In genomic region chr12:80229010-80229800, GRCm38 (mm10) we compare ENCODE assay signal across 8 mouse cellular contexts. TPM values are rescaled to one million over a fixed set of nuclear protein-coding genes. Genes with fewer than 3 reads are reported as not detected.
DNase-seq lines count a peak whose midpoint lies in the region; ATAC-seq lines count a peak whose summit lies in the region.

No protein-coding gene starts in this region.

- H3K9me3 ChIP-seq in midbrain, embryonic 11.5 days (ENCODE audit: control insufficient read depth, low read length), result no peaks in the 10 kb centered on the region
- H3K9me3 ChIP-seq in midbrain, embryonic 15.5 days, result no peaks in the 10 kb centered on the region
- peaks cover 9% of the 10 kb centered on the region; the same call in 1 of the 2 replicates for H3K9me3 ChIP-seq in embryonic facial prominence, embryonic 14.5 days (ENCODE audit: control insufficient read depth, low read length)
- no peaks in the 10 kb centered on the region for H3K9me3 ChIP-seq in limb, embryonic 11.5 days (ENCODE audit: control insufficient read depth, low read length)

- H3K9ac ChIP-seq in midbrain, embryonic 11.5 days (ENCODE audit: low read length), result no peak overlapping the region
- no peak overlapping the region for H3K9ac ChIP-seq in midbrain, embryonic 15.5 days
- H3K9ac ChIP-seq in embryonic facial prominence, embryonic 14.5 days (ENCODE audit: low read depth, low read length), result peak overlapping the region; percentile 50
- no peak overlapping the region; the same call in 1 of the 2 replicates for H3K9ac ChIP-seq in limb, embryonic 11.5 days (ENCODE audit: low read length)

- DNase-seq in midbrain, embryonic 11.5 days (ENCODE audit: low spot score, missing footprints), result peak; percentile 86
- peak; percentile 76 for DNase-seq in embryonic facial prominence, embryonic 14.5 days (ENCODE audit: low spot score)
- no peak for DNase-seq in limb, embryonic 11.5 days (ENCODE audit: low spot score)
- no peak for DNase-seq in frontal cortex, postnatal 25 days (ENCODE audit: low spot score in 2 of 2)
- DNase-seq in cerebellum, adult 9-10 months, result no peak

- H3K4me2 ChIP-seq in midbrain, embryonic 11.5 days, result no peak overlapping the region
- H3K4me2 ChIP-seq in midbrain, embryonic 15.5 days, result no peak overlapping the region
- H3K4me2 ChIP-seq in embryonic facial prominence, embryonic 14.5 days (ENCODE audit: low read depth, low read length), result peak overlapping the region; percentile 47
- peak overlapping the region; percentile 44 for H3K4me2 ChIP-seq in limb, embryonic 11.5 days (ENCODE audit: low read depth, severe bottlenecking)

- peaks cover 24% of the 10 kb centered on the region for H3K4me1 ChIP-seq in midbrain, embryonic 11.5 days (ENCODE audit: control insufficient read depth, insufficient read depth, low read length)
- H3K4me1 ChIP-seq in midbrain, embryonic 15.5 days, result peaks cover 20% of the 10 kb centered on the region
- H3K4me1 ChIP-seq in embryonic facial prominence, embryonic 14.5 days (ENCODE audit: control insufficient read depth, insufficient read depth, low read length), result peaks cover 69% of the 10 kb centered on the region
- H3K4me1 ChIP-seq in limb, embryonic 11.5 days (ENCODE audit: control insufficient read depth, insufficient read depth, low read length), result peaks cover 66% of the 10 kb centered on the region

- ATAC-seq in midbrain, embryonic 11.5 days (ENCODE audit: low FRiP score), result no peak
- no peak for ATAC-seq in midbrain, embryonic 15.5 days (replicated peaks)
- ATAC-seq in embryonic facial prominence, embryonic 14.5 days (ENCODE audit: low read depth), result no peak
- ATAC-seq in limb, embryonic 11.5 days (ENCODE audit: insufficient number of reproducible peaks, low FRiP score, low TSS enrichment, low read depth), result no peak
- ATAC-seq in neutrophil, adult 5-6 weeks (ENCODE audit: extremely low read depth, insufficient number of reproducible peaks, low FRiP score, poor library complexity, severe bottlenecking), result peak; percentile 29; the same call in 1 of the 2 replicates
- ATAC-seq in erythroblast, adult 5-6 weeks (replicated peaks; ENCODE audit: low FRiP score, poor library complexity, severe bottlenecking), result no peak

- no peaks in the 10 kb centered on the region for H3K27me3 ChIP-seq in midbrain, embryonic 11.5 days (ENCODE audit: control insufficient read depth, insufficient read depth, low read length)
- H3K27me3 ChIP-seq in midbrain, embryonic 15.5 days (replicated peaks), result no peaks in the 10 kb centered on the region
- no peaks in the 10 kb centered on the region for H3K27me3 ChIP-seq in embryonic facial prominence, embryonic 14.5 days (replicated peaks; ENCODE audit: control insufficient read depth, insufficient read depth, low read length)
- no peaks in the 10 kb centered on the region for H3K27me3 ChIP-seq in limb, embryonic 11.5 days (ENCODE audit: control insufficient read depth, insufficient read depth, low read length)

- H3K4me3 ChIP-seq in midbrain, embryonic 11.5 days (ENCODE audit: low read depth, low read length), result no peak overlapping the region
- H3K4me3 ChIP-seq in midbrain, embryonic 15.5 days, result no peak overlapping the region
- H3K4me3 ChIP-seq in embryonic facial prominence, embryonic 14.5 days (ENCODE audit: low read depth, low read length), result no peak overlapping the region
- H3K4me3 ChIP-seq in limb, embryonic 11.5 days (ENCODE audit: low read depth, low read length), result no peak overlapping the region

- WGBS in midbrain, embryonic 11.5 days, result 60% methylated on average over 5 of the region's 5 CpGs
- WGBS in midbrain, embryonic 15.5 days, result 70% methylated on average over 5 of the region's 5 CpGs
- 32% methylated on average over 5 of the region's 5 CpGs for WGBS in embryonic facial prominence, embryonic 14.5 days
- whole genome bisulfite sequencing in limb, embryonic 11.5 days, result 32% methylated on average over 5 of the region's 5 CpGs

- no peak overlapping the region for H3K27ac ChIP-seq in midbrain, embryonic 11.5 days (ENCODE audit: low read depth, low read length)
- no peak overlapping the region for H3K27ac ChIP-seq in midbrain, embryonic 15.5 days
- peak overlapping the region; percentile 94 for H3K27ac ChIP-seq in embryonic facial prominence, embryonic 14.5 days (replicated peaks; ENCODE audit: low read depth, low read length)
- H3K27ac ChIP-seq in limb, embryonic 11.5 days (replicated peaks; ENCODE audit: low read depth, low read length), result peak overlapping the region; percentile 94

- H3K36me3 ChIP-seq in midbrain, embryonic 11.5 days (ENCODE audit: control insufficient read depth, insufficient read depth, low read length), result no peaks in the 10 kb centered on the region
- H3K36me3 ChIP-seq in midbrain, embryonic 15.5 days (replicated peaks), result no peaks in the 10 kb centered on the region
- peaks cover 3% of the 10 kb centered on the region; the same call in 1 of the 2 replicates for H3K36me3 ChIP-seq in embryonic facial prominence, embryonic 14.5 days (ENCODE audit: control insufficient read depth, insufficient read depth, low read length)
- no peaks in the 10 kb centered on the region; the same call in 1 of the 2 replicates for H3K36me3 ChIP-seq in limb, embryonic 11.5 days (ENCODE audit: control insufficient read depth, insufficient read depth, low read length)

RNA-seq across cellular contexts. Expression of gene Actn1, which starts 31.0 kb away (rescaled TPM):
- polyA plus RNA-seq in midbrain, embryonic 11.5 days (2014; fragmentation: Nextera tagmentation; extraction: Ambion mirVana), result 17.4 and 19.9 TPM in 2 replicates
- 6.9 and 7.7 TPM in 2 replicates for polyA plus RNA-seq in midbrain, embryonic 15.5 days (2015; fragmentation: Nextera tagmentation; extraction: Ambion mirVana)
- 33.0 and 34.6 TPM in 2 replicates for polyA plus RNA-seq in embryonic facial prominence, embryonic 14.5 days (2014; fragmentation: Nextera tagmentation; extraction: Ambion mirVana)
- polyA plus RNA-seq in limb, embryonic 11.5 days (2014; fragmentation: Nextera tagmentation; extraction: Ambion mirVana), result 46.0 and 49.2 TPM in 2 replicates
- total RNA-seq in neutrophil, adult 5-6 weeks (2017), result 117 and 126 TPM in 2 replicates
- total RNA-seq in erythroblast, adult 5-6 weeks (2015; ENCODE audit: low replicate concordance), result 13.4 and 17.6 TPM in 2 replicates
- 15.5 and 20.8 TPM in 2 replicates for total RNA-seq in erythroblast, adult 5-6 weeks (2017; ENCODE audit: low replicate concordance)

Comparison
In these comparisons a context has a peak if more than half of its experiments do, and no peak if none do; other contexts are left out.
1. DNase-seq: peak in midbrain, embryonic 11.5 days (single experiment) and embryonic facial prominence, embryonic 14.5 days (single experiment); none in limb, embryonic 11.5 days (single experiment), frontal cortex, postnatal 25 days (0 of 2) and cerebellum, adult 9-10 months (single experiment).
2. H3K27ac ChIP-seq: peak in embryonic facial prominence, embryonic 14.5 days (single experiment) and limb, embryonic 11.5 days (single experiment); none in midbrain, embryonic 11.5 days (single experiment) and midbrain, embryonic 15.5 days (single experiment).
3. H3K4me2 ChIP-seq: peak in embryonic facial prominence, embryonic 14.5 days (single experiment) and limb, embryonic 11.5 days (single experiment); none in midbrain, embryonic 11.5 days (single experiment) and midbrain, embryonic 15.5 days (single experiment).